Mouse (Mus musculus): Measurements from ENCODE around the gene Dgkd.

DNA sequence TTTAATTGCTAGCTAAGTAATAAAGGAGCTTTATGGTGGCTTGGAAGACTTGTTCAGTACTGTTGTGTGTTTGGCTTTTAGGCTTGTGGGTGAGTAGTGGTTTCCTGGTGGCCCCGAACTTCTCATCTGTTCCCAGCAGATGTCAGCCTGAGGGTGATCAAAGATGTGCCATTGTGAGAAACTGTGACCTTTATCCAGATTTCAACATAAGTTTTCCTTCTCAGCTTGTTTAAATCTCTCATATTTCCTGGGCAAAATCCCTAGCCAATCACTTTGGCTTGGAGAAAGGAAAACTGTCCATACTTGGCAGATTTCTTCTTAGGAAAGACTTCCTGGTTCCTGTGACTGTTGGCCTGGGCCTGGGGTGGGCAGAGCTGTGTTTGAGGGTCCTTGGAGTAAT is 37.9 kb downstream of the Dgkd start:
- no peak for TF ChIP-seq POLR2A (IDR thresholded peaks at IDR 0.05; ENCODE audit: insufficient read depth, low read depth, low read length)
- no peak for TF ChIP-seq CTCF (IDR thresholded peaks at IDR 0.05)
